Mouse (Mus musculus) C2C12 (cell line): ENCODE measurements around the gene Mex3a.

ENCODE experiments used
- CTCF ChIP-seq: IDR thresholded peaks from one replicate; pipeline ENCODE4 v1.5.1; 2011; ENCODE audit not compliant: control insufficient read depth, insufficient read depth, insufficient read length
- MYOG ChIP-seq: IDR thresholded peaks from one replicate; pipeline ENCODE4 v1.6.1; 2011; ENCODE audit not compliant: control insufficient read depth, insufficient read length; ENCODE audit errors: extremely low read depth

DNA sequence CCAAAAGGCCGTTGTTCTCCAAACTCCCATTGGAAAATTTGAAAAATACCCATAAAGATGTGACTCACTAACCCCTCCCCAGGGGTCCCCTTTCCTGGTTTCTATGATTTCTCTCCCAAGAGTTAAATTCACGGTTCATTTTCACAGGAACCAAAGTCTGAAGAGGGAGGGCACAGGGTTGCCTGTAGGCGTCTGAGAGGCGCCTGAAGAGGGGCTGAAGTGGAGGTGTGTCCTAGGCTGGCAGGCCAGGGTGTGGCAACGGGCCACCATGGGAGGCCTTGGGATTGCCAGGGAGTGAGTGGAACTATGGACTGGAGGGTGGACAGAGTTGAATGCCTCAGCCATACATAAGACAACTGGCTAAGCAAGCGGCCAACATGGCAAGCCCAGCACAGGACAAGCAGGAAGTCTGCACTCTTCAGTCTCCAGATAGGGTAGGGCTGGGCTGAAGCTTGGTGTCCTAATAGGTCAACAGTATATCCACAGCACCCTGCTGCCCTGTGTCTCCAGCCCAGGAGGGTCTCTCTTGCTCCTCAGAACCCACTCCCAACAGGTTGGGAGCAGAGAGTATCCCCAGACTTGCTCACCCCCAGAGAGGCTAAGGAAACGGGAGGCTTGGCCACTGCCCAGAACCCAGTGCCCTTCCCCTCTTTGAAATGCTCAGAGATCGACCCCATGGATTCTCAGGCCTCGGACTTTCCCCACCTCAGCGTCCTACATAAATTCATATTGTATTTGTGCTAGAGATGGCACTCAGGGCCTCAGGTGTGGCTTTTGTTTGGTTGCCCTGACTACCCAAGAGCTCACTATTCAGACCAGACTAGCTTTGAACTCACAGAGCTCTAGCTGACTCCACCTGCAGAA, 17.7 kb upstream of the Mex3a start:
- TF ChIP-seq CTCF, result no peak
- TF ChIP-seq MYOG, result no peak
